Mouse (Mus musculus): ENCODE results near the gene Khdrbs1. TPM values are rescaled to one million over a fixed set of nuclear protein-coding genes. Genes with fewer than 3 reads are reported as not detected.
"Not testable (repeated sequence)": the region's sequence is repeated elsewhere in the genome, so short reads cannot be mapped to it uniquely, and the experiment has no call there.

The Khdrbs1 gene
- polyA plus RNA-seq, 1 experiment from 2014 or later = 150 TPM

DNA sequence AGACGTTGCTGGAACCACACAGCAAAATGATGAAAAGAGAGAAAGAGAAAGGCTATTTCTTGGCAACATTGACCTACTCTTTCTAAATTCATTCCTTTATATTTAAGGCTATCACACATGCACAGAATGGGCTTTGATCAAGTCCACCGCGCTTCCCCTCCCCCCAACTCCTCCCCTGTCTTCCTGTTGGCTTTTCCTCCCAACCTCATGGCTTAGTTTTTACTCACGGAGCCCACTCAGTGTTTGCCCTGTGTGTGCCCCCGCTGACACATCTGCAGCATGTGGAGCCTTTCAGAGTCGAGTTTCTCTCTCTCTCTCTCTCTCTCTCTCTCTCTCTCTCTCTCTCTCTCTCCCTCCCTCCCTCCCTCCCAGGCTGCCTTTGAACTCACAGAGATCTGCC lies 28.5 kb upstream of the Khdrbs1 start:
- WGBS = 59% methylated on average over 6 of the region's 6 CpGs
- ATAC-seq (ENCODE audit: low read depth) = no peak
- no peak overlapping the region for H3K9ac ChIP-seq
- H3K9me3 ChIP-seq = no peaks in the 10 kb centered on the region
- H3K4me2 ChIP-seq = no peak overlapping the region
- no peaks in the 10 kb centered on the region for H3K27me3 ChIP-seq
- H3K4me1 ChIP-seq (replicated peaks) = peaks cover 27% of the 10 kb centered on the region
- H3K4me3 ChIP-seq = no peak overlapping the region
- no peak overlapping the region for H3K27ac ChIP-seq (replicated peaks)
- no peaks in the 10 kb centered on the region for H3K36me3 ChIP-seq

DNA sequence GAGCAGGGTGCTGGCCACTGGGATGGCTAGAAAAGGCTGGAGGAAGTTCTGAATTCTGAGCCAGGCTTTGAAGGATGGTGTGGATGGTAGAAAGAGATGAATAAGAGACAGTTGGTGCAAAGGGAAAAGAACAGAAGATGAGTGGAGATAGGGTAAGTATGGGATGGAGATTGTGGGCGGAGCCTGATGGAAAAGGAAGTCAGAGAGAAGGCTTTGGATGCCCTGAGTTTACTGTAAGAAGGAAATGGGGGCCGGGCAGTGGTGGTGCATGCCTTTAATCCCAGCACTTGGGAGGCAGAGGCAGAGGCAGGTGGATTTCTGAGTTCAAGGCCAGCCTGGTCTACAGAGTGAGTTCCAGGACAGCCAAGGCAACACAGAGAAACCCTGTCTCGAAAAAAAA lies 26.6 kb upstream of the Khdrbs1 start:
- not testable (repeated sequence) for H3K9ac ChIP-seq; H3K4me2 ChIP-seq; H3K27me3 ChIP-seq; H3K27ac ChIP-seq (replicated peaks); ATAC-seq (ENCODE audit: low read depth); H3K9me3 ChIP-seq; H3K4me3 ChIP-seq; H3K36me3 ChIP-seq
- 79% methylated on average over 3 of the region's 3 CpGs for WGBS
- peaks cover 19% of the 10 kb centered on the region for H3K4me1 ChIP-seq (replicated peaks)

DNA sequence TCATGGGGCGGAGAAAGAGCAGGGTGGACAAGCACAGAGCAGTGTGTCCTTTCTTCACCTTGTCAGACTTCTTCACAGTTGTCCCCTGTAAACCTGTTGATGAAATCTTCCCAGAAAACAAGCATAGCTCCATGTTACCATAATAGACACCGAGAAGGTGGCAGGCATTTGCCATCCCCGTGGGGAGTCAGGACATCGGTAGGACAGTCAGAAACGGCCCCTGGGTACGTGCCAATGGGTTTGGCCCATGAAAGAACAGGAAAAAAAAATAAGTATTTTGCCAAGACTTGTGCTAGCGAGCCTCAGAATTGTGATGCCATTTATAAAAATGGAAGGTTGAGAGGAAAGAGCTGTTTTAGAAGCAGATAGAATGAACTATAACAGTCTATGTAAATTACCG lies 25.7 kb upstream of the Khdrbs1 start:
- H3K4me1 ChIP-seq (replicated peaks) = peaks cover 18% of the 10 kb centered on the region
- H3K36me3 ChIP-seq = no peaks in the 10 kb centered on the region
- no peak overlapping the region for H3K4me3 ChIP-seq
- no peak overlapping the region for H3K27ac ChIP-seq (replicated peaks)
- H3K9me3 ChIP-seq = no peaks in the 10 kb centered on the region
- ATAC-seq (ENCODE audit: low read depth) = no peak
- WGBS = 77% methylated on average over 8 of the region's 8 CpGs
- H3K9ac ChIP-seq = no peak overlapping the region
- H3K27me3 ChIP-seq = no peaks in the 10 kb centered on the region
- H3K4me2 ChIP-seq = no peak overlapping the region

DNA sequence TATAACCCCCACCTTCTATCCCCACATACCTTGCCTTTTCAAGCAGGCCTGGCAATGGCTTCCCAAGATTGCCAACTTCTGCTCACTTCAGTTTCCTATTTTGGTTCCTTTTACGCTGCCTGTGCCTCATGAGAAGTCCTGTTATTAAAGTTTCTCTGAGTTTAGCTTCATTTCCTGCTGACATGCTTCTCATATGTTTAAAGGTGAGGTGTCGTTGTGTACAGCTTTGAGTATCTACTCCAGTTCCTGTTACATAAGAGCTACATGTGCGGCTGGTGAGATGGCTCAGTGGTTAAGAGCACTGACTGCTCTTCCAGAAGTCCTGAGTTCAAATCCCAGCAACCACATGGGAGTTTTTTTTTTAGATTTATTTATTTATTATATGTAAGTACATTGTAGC lies 23.2 kb upstream of the Khdrbs1 start:
- H3K27me3 ChIP-seq = no peaks in the 10 kb centered on the region

DNA sequence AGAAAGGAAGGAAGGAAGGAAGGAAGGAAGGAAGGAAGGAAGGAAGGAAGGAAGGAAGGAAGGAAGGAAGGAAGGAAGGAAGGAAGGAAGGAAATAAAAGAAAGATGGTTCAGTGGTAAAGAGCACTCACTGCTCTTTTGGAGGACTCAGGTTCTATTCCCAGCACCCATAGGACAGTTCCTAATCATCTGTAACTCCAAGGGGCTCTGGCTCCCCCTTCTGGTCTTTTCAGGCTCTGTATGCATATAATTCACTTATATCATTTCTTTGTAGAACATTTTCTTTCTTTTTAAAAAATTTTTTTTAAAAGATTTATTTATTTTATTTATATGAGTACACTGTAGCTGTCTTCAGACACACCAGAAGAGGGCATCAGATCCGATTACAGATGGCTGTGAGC lies 20.4 kb upstream of the Khdrbs1 start:
- 85% methylated on average over 1 of the region's 1 CpGs for WGBS
- H3K36me3 ChIP-seq; ATAC-seq (ENCODE audit: low read depth): not testable (repeated sequence)

More for the DNA sequence above, 23.2 kb upstream of the Khdrbs1 start:
- no peak overlapping the region for H3K4me2 ChIP-seq
- H3K9ac ChIP-seq = no peak overlapping the region
- no peak overlapping the region for H3K27ac ChIP-seq (replicated peaks)
- 89% methylated on average over 3 of the region's 3 CpGs for WGBS
- no peaks in the 10 kb centered on the region for H3K9me3 ChIP-seq
- H3K36me3 ChIP-seq = no peaks in the 10 kb centered on the region
- H3K4me3 ChIP-seq = no peak overlapping the region
- H3K4me1 ChIP-seq (replicated peaks) = no peaks in the 10 kb centered on the region
- ATAC-seq (ENCODE audit: low read depth) = no peak

DNA sequence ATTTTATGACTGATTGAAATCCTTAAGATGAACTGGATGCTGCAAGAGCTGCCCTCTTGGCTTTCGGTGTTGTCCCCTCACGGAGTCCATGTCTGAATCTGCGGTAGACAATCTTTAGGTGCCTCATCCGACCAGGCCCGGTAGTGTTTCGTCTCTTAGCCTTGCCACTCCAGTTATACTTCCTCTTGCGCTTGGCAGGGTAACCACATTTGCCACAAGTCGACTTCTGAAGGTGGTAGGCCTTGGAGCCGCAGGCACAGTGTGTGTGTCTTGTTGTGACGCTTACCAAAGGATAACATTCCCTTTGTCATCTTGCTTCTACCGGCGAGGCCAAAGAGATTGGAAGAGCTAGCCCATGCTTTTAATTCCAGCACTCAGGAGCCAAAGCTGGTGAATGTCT lies 19.5 kb upstream of the Khdrbs1 start:
- no peaks in the 10 kb centered on the region for H3K27me3 ChIP-seq
- no peaks in the 10 kb centered on the region for H3K36me3 ChIP-seq
- H3K27ac ChIP-seq (replicated peaks) = no peak overlapping the region
- H3K9ac ChIP-seq = no peak overlapping the region
- no peaks in the 10 kb centered on the region for H3K9me3 ChIP-seq
- H3K4me2 ChIP-seq = no peak overlapping the region
- ATAC-seq (ENCODE audit: low read depth) = no peak
- no peak overlapping the region for H3K4me3 ChIP-seq
- 92% methylated on average over 12 of the region's 12 CpGs for WGBS
- no peaks in the 10 kb centered on the region for H3K4me1 ChIP-seq (replicated peaks)

More for the DNA sequence above, 20.4 kb upstream of the Khdrbs1 start:
- not testable (repeated sequence) for H3K4me1 ChIP-seq (replicated peaks); H3K27ac ChIP-seq (replicated peaks); H3K9ac ChIP-seq; H3K9me3 ChIP-seq; H3K4me3 ChIP-seq; H3K27me3 ChIP-seq; H3K4me2 ChIP-seq

DNA sequence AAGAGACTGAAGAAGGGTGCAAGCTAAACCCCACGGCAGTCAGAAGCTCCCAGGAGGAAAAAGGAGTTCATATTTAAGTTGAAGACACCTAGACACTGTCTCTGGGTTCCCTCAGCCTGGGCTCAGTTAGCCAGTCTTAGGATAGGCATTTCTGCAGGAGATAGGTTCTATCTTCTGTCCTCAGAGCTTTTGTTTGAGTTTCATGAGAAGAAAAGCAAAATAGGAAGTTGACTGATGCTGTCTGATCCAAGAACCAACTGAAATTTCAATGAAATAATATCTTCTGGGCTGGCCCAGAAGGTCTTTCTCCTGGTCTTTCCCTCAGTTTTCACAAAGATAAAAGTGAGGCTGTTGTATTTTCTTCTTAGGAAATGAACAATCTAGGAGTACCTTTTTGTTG lies 13.4 kb upstream of the Khdrbs1 start:
- Histone ChIP-seq H3K36me3 (no peaks in the 10 kb centered on the region), H3K4me3 (no peak overlapping the region), H3K9me3 (no peaks in the 10 kb centered on the region), H3K27ac (replicated peaks) (no peak overlapping the region), H3K27me3 (no peaks in the 10 kb centered on the region), H3K4me1 (replicated peaks) (no peaks in the 10 kb centered on the region), H3K4me2 (no peak overlapping the region), H3K9ac (no peak overlapping the region)
- 74% methylated on average over 1 of the region's 1 CpGs for WGBS
- ATAC-seq (ENCODE audit: low read depth) = no peak

DNA sequence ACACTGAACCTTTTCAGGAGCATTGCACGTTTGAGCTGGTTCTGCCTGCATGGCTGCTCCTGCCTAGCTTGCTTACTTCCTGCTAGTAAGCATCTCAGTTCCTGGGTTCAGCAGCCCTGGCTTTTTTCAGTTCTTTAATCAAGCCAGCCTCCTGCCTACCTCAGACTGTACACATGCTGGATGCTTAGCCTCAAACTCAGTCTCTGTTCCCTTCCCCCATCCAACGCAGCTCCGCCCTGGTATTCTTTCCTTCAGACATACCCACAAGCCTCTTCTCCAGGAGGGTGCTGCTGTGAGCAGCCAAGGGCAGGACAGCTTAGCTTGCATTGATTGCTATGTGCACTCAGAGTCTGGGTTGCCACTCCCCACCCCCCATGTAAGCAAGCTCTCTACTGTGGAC lies 12.6 kb upstream of the Khdrbs1 start:
- H3K4me3 ChIP-seq = no peak overlapping the region
- no peak overlapping the region for H3K27ac ChIP-seq (replicated peaks)
- WGBS = 78% methylated on average over 3 of the region's 3 CpGs
- H3K4me2 ChIP-seq = no peak overlapping the region
- ATAC-seq (ENCODE audit: low read depth) = no peak
- no peaks in the 10 kb centered on the region for H3K36me3 ChIP-seq
- H3K9ac ChIP-seq = no peak overlapping the region
- H3K27me3 ChIP-seq = no peaks in the 10 kb centered on the region
- no peaks in the 10 kb centered on the region for H3K9me3 ChIP-seq
- H3K4me1 ChIP-seq (replicated peaks) = no peaks in the 10 kb centered on the region

DNA sequence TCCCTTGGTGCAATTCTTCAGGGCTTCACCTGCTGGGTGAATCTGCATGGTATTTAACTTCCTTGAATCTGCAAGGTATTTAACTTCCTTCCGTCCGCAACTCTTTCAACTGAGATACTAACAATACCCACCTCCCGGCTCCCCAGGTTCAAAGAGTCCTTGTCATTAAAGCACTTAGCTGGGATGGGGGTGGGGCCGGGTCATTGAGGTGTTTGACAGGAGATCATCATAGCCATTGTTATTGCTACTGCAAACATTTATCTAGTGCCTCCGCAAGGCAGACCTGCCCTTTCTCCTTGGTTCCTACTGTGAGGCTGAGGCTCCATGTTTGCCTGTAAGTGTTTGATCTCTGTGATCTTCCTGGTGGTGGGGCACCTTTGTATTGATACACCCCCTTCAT lies 8.3 kb upstream of the Khdrbs1 start:
- Histone ChIP-seq H3K4me2 (no peak overlapping the region), H3K36me3 (no peaks in the 10 kb centered on the region), H3K27me3 (no peaks in the 10 kb centered on the region), H3K4me3 (no peak overlapping the region), H3K9ac (no peak overlapping the region), H3K4me1 (replicated peaks) (0 out of 2 replicates have a peak, but pooled peaks cover 4% of the 10 kb centered on the region), H3K9me3 (no peaks in the 10 kb centered on the region), H3K27ac (replicated peaks) (no peak overlapping the region)
- ATAC-seq (ENCODE audit: low read depth) = no peak
- 14% methylated on average over 5 of the region's 5 CpGs for WGBS

DNA sequence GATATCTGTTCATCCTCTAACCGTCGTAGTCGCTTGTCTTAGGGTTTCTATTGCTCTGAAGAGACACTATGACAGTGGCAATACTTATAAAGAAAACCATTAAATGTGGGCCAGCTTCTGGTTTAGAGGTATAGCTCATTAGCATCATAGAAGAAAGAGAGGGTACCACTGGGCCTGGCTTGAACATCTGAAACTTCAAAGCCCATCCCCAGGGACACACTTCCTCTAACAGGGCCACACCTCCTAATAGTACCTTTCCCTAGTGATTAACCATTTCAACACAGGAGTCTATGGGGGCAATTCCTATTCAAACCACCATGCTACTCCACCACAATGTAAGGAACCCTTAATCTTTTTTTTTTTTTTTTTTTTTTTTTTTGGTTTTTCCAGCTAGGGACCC lies 4.5 kb upstream of the Khdrbs1 start:
- H3K9me3 ChIP-seq = no peaks in the 10 kb centered on the region
- H3K4me1 ChIP-seq (replicated peaks) = peaks cover 14% of the 10 kb centered on the region
- no peaks in the 10 kb centered on the region for H3K27me3 ChIP-seq
- H3K27ac ChIP-seq (replicated peaks) = no peak overlapping the region
- H3K4me3 ChIP-seq = no peak overlapping the region
- H3K4me2 ChIP-seq = no peak overlapping the region
- 45% methylated on average over 3 of the region's 3 CpGs for WGBS
- no peak overlapping the region for H3K9ac ChIP-seq
- ATAC-seq (ENCODE audit: low read depth) = no peak
- no peaks in the 10 kb centered on the region for H3K36me3 ChIP-seq

DNA sequence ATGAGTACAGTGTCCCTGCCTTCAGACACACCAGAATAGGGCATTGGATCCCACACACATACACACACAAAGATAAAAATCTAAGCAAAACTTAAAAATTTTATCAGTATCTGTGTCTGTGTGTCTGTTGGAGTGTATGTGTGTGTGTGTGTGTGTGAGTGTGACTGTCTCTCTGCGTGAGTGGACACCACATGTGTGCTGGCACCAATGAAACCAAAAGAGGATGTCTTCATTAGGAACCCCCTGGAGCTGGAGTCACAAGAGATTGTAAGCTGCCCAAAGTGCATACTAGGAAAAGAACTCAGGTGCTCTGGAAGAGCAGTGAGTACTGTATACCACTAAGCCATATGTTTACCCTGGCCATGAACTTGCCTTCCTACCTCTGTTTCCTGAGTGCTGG lies 4.0 kb upstream of the Khdrbs1 start:
- no peaks in the 10 kb centered on the region for H3K27me3 ChIP-seq
- no peak overlapping the region for H3K27ac ChIP-seq (replicated peaks)
- no peaks in the 10 kb centered on the region for H3K9me3 ChIP-seq
- H3K4me1 ChIP-seq (replicated peaks) = peaks cover 14% of the 10 kb centered on the region
- no peak overlapping the region for H3K4me3 ChIP-seq
- no peaks in the 10 kb centered on the region for H3K36me3 ChIP-seq
- no peak for ATAC-seq (ENCODE audit: low read depth)
- 56% methylated on average over 1 of the region's 1 CpGs for WGBS
- H3K4me2 ChIP-seq = no peak overlapping the region
- no peak overlapping the region for H3K9ac ChIP-seq

DNA sequence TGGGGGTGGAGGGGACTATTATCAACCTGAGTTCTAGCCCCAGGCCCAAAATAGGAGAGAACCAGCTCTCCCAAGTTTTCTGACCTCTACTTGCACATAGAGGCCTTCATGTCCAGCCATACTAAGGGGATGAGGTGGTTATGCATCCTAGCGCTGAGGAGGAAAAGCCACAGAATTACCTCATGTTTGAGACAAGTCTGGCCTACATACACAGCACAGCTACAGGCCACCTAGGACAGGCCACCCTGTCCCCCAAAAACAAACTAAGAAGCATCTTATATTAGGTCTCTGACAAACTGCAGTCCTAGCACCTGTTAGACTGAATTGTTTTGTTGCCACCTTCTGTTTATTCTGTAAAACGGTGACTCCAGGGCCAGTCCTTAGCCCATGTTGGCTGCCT lies 1.4 kb upstream of the Khdrbs1 start:
- no peak for ATAC-seq (ENCODE audit: low read depth)
- H3K4me3 ChIP-seq = peak overlapping the region; percentile 72
- H3K9ac ChIP-seq = peak overlapping the region; percentile 86
- peak overlapping the region; percentile 63 for H3K4me2 ChIP-seq
- no peaks in the 10 kb centered on the region for H3K36me3 ChIP-seq
- H3K27me3 ChIP-seq = no peaks in the 10 kb centered on the region
- 24% methylated on average over 2 of the region's 2 CpGs for WGBS
- H3K9me3 ChIP-seq = no peaks in the 10 kb centered on the region
- H3K27ac ChIP-seq (replicated peaks) = peak overlapping the region; percentile 99
- H3K4me1 ChIP-seq (replicated peaks) = peaks cover 33% of the 10 kb centered on the region

DNA sequence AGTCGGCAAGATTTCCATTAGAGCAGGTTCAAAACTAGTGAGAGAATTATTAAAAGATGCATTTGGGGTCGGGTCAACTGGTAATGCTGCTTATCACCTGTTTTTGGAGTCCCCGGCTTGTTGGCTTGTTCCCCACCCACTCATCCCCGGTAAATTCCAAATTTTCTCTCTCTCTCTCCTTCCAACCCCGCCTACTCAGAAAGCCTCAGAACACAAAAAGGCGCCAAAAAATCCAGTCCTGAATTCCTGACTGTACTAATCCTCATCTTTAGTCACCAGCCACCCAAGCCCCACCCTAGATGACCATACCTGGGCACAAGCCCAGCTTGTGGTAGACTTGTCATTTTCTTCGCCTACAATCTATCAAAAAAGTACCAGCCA lies 897 bp upstream of the Khdrbs1 start:
- H3K4me2 ChIP-seq = peak overlapping the region; percentile 63
- 10% methylated on average over 7 of the region's 7 CpGs for WGBS
- H3K9me3 ChIP-seq = no peaks in the 10 kb centered on the region
- H3K4me3 ChIP-seq = peak overlapping the region; percentile 72
- peak overlapping the region; percentile 99 for H3K27ac ChIP-seq (replicated peaks)
- no peaks in the 10 kb centered on the region for H3K27me3 ChIP-seq
- ATAC-seq (ENCODE audit: low read depth) = no peak
- no peaks in the 10 kb centered on the region for H3K36me3 ChIP-seq
- H3K9ac ChIP-seq = peak overlapping the region; percentile 86
- H3K4me1 ChIP-seq (replicated peaks) = peaks cover 37% of the 10 kb centered on the region

DNA sequence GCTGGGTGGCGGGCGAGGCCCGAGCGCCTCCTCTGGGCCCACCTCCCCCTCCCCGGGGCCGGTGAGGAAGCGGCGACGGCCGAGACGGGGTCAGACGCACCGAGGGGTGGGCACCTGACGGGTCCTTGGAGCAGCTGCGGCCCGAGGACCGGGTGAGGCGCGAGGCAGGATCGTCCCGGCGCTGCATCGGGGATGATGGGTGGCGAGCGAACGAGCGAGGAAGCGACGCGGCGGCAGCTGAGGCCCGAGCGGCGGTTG lies 200 bp downstream of the Khdrbs1 start:
- peak overlapping the region; percentile 97 for H3K27ac ChIP-seq (replicated peaks)
- peak overlapping the region; percentile 72 for H3K4me3 ChIP-seq
- peaks cover 48% of the 10 kb centered on the region for H3K4me1 ChIP-seq (replicated peaks)
- H3K9me3 ChIP-seq = no peaks in the 10 kb centered on the region
- H3K27me3 ChIP-seq = no peaks in the 10 kb centered on the region
- no peaks in the 10 kb centered on the region for H3K36me3 ChIP-seq
- H3K4me2 ChIP-seq = peak overlapping the region; percentile 84
- peak overlapping the region; percentile 96 for H3K9ac ChIP-seq
- WGBS = under 1% methylated on average over 34 of the region's 34 CpGs
- ATAC-seq (ENCODE audit: low read depth) = peak; percentile 61

Measured in neural tube, embryonic 13.5 days (tissue).